Mouse (Mus musculus): ENCODE measurements at regions not wholly inside any gene's neighbourhood (a gene's known extent, or its start where the extent isn't known, plus 50 kb on each side); places are given as distances from the start of the nearest gene placed in this dataset.

- TF ChIP-seq CTCF (IDR thresholded peaks at IDR 0.05; ENCODE audit: low read depth), result no peak
- TF ChIP-seq EP300 (IDR thresholded peaks at IDR 0.05; ENCODE audit: low read depth), result no peak
These were observed 116.0 kb downstream of the Olfr267 start for GRCm38 (mm10) chr4:58671406-58672035.
